Mouse (Mus musculus): ENCODE results near the gene Btbd6.

Gene Btbd6

DNA sequence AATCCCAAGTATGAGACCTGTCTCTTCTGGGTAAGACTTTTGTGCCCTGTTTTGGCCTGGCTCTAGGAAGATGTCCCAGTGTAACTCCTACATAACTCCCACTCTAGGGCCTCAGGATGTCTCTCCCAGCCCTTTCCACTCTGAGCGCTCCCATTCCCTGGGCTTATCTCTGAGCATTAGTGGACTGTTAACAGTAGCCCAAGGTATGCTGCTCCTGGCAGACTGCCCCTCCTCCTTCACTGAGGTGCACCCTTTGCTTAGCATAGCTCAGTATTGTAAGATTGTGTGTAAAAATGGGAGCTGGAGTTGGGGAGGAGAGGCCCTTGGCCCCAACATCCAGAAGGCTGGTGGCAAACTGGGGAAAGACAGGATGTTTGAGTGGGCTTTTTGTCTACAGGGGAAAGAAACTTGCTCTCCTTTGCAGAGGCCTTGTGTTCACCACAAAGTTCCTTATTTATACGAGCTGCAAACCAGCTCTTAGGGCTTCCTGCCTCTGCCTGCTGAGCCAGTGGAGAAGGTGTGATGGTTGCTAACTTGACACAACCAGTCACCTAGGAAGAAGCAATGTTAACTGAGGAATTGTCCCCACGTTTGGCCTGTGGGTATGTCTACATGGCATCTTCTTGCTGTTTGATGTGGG lies 23.2 kb upstream of the Btbd6 start:
- no peak for DNase-seq (ENCODE audit: low spot score)

DNA sequence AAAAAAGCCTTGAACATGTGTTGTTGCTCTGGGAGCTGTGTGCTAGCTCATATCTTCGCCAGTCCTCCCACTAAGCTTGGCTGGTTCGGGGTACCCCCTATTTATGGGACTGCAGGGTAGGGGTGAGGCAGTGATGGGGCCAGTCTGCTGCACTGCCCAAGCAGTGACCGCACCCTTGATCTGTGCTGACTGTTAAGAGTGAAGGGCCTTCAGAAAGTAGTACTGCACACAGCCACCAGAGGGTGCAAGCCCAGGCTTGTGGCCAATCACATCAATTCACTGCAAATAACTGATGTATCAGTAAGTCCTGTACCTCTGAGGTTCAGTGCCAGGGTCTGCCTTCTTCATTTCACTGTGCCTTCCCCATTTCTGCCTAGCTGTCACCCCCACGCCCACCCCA lies 20.5 kb upstream of the Btbd6 start:
- DNase-seq (ENCODE audit: low spot score) = peak; percentile 86

DNA sequence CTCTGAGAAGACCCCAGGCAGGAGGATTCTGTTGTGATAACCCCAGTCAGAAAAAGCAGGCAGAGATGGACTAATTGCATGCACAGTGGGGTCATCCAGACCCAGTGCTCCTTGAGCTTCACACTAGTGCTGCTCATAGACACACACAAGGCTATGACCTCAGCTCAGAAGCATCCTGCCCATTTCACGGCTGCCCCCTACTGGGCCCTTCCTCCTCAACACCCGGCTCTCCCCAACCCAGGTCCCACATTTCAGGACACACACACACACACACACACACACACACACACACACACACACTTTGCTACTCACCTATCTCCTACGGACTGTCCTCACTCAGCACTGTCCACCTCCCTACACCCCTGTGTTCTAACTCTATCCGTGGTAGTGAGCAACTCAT lies 18.0 kb upstream of the Btbd6 start:
- DNase-seq (ENCODE audit: low spot score) = peak; percentile 69

DNA sequence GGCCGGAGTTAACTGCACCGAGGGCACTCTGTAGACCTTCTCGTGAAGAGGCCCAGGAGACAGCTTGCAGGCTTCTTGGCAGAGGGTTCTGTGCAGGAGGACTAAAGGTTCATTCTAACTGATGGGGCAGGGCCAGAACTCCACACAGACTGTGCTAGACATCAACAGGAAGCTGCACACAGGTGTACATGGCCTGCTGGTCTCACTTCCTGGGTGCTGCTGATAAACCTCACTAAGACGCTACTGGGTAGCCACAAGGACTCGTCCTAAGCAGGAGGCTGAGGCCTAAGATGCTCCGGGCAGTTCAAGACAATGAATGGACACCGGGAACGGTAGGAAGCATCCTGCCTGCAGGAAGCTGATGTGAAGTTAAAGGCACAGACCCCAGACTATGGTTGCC lies 16.9 kb upstream of the Btbd6 start:
- DNase-seq (ENCODE audit: low spot score) = no peak

DNA sequence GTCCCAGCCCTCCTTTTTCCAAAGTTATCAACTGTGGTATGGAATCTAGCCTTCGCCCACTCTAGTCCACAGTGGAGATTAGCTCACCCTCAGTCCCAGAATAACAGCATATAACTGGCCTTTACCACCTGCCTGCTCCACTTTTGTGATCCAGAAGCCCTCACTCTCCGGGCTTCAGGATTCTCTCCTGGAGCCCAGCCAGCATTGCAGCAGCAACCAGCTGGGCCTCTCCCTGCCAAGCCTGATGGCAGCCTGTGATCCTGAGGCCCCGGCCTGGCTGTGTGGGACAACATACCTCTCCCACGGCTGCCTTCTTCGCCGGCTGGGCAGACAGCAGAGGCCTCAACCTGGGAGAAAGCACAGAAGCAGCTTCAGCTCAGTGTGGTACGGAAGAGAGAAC lies 14.9 kb upstream of the Btbd6 start:
- DNase-seq (ENCODE audit: low spot score) = no peak

DNA sequence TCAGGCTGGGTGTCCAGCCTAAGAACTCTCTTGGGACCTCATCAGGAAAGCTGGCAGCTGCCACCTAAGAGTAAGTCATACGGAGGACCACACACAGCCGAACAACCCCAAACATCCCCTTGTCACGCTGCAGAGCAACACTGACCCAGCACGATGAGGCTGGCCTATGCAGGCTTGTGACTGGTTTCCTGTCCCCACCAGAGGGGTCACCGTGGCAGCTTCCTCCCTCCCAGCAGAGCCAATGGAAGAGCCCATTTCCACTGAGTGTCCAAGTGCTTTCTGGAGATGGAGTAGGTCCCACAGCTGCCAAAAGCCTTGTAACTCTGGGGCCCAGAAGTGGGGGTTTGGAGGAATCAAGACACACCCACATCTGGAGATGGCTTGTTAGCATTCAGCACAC lies 14.4 kb upstream of the Btbd6 start:
- DNase-seq (ENCODE audit: low spot score) = no peak

DNA sequence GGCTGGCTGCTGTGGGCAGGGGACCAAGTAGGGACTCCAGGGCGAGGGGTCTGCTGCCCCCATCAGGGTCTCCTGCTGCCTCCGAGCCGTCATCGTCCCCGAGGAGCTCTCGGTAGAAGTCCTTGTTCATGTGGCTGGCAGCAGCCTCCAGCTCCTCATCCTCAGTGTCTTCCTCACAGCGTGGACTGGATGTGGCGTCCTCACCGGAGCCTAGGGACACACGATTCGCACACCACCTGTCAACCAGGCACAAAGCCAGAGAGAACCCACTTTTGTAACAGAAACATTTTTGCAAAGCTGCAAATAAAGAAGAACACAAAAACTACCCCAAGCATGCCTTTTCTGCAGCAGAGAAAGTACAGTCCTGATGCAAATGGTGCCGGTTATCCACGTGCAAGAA lies 10.5 kb upstream of the Btbd6 start:
- no peak for DNase-seq (ENCODE audit: low spot score)

DNA sequence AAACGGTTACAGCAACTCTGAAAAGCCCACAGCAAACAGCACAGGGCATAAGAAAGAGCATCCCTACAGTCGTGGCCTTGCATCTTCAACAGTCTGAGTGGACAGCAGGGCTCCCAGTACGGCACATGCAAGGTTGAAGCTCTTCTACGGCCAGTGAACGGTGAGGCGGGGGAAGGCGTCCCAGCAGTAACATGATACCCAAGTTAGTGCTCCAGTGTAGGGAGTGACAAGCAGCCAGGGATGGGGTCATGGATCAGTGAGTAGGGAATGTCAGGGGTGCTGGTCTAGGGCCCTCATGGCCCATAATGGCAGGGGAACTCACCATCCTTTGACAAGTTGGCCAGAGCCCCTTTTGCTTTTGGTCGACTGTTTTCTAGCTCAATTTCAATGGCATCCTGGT lies 7.3 kb upstream of the Btbd6 start:
- no peak for DNase-seq (ENCODE audit: low spot score)

DNA sequence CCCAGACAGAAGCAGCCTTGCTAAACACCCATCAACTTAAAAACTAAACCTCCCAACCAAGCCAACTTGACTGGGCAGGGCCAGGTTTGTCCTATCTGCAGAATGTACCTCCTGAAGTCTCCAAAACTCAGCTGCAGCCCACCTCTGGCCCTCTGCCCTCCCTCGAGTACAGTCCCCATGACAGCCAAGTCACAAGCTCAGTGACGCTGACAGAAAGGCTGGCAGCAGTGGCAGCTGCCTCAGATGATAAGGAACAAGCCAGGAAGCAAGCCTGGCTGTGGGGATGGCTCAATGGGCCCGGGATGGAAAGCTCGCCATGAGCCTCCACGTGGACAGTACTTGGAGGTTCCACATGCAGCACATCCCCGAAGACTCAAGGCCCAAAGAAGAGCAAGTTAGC lies 6.7 kb upstream of the Btbd6 start:
- no peak for DNase-seq (ENCODE audit: low spot score)

DNA sequence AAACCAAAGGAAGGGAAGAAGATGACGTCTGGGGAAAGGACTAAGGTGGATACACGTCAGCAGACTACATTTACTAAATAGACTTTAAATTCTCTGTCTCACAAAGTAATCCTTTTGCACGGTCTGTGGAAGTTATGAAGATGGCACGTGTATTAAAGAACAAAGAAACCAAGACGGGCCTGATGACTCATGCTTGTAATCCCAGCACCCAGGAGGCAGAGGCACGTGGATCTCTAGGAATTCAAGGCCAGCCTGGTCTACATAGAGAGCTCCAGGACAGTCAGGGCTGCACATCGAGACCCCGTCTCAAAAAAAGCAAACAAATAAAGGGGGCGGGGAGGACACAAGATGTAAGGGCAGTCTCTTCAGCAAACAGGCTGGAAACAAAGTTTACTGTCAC lies 1.5 kb upstream of the Btbd6 start:
- no peak for DNase-seq (ENCODE audit: low spot score)

DNA sequence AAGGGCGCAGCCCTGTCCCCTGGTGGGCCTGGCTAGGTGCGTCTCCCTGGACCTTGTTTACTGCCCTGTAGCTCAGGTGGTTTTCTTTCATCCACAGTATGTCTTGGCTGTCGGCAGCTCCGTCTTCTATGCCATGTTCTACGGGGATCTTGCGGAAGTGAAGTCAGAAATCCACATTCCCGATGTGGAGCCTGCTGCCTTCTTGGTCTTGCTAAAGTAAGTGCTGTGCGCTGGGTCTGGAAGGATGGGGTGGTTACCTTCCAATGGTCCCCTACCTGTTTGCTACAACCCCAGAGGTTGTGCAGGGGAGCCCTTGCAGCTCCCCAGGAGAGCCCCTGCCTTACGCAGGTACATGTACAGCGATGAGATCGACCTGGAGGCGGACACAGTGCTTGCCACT lies 874 bp downstream of the Btbd6 start:
- no peak for DNase-seq (ENCODE audit: low spot score)

DNA sequence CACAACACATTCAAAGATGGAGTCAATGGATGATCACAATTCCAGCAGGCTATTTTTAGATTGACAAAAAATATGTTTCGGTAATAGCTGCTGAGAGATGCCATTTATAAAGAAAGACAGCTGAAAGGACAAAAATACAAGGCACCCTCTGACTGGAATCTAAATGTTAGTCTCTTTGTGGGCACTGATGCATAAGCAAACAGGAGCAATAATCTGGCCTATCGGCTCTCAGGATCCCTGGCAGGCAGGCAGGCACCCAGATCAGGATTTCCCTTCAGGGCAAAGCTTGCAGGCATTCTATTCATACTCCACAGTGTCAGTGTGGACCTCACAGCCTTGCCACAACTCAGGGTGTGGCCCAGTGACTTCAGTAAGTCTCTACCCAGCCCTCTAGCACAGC lies 5.7 kb downstream of the Btbd6 start:
- no peak for DNase-seq (ENCODE audit: low spot score)

DNA sequence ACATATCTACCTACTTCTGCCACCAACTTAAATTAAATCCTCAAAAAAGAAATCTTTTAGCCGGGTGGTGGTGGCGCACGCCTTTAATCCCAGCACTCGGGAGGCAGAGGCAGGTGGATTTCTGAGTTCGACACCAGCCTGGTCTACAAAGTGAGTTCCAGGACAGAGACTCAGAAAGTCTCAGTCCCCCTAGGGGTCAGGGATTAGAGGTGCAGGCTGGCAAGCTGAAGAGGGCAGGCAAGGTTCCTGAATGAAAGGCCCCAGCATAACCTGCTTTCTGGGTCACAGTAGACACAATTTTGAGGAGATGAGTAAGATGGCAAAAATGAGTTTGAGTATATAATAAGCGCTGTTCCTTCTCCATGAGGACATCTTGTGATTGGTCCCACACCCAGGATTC lies 9.1 kb downstream of the Btbd6 start:
- peak; percentile 34 for DNase-seq (ENCODE audit: low spot score)

DNA sequence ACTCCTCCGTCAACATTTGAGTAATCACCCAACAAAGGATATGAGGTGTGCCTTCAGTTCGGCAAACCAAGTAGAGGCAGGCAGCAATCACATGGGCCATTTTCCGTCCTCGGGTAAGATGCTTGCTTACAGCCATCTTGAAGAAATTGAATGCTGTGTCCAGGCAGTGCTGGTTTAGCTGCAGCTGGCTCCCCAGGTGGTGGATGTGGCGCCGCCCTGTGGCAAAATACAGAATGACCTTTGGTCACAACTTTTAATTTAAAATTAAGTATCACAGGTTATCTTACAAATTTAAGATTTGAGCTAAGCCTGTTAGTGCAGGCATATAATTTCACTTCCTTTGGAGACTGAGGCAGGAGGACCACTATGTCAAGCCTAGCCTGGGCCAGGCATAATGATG lies 11.6 kb downstream of the Btbd6 start:
- peak; percentile 35 for DNase-seq (ENCODE audit: low spot score)

DNA sequence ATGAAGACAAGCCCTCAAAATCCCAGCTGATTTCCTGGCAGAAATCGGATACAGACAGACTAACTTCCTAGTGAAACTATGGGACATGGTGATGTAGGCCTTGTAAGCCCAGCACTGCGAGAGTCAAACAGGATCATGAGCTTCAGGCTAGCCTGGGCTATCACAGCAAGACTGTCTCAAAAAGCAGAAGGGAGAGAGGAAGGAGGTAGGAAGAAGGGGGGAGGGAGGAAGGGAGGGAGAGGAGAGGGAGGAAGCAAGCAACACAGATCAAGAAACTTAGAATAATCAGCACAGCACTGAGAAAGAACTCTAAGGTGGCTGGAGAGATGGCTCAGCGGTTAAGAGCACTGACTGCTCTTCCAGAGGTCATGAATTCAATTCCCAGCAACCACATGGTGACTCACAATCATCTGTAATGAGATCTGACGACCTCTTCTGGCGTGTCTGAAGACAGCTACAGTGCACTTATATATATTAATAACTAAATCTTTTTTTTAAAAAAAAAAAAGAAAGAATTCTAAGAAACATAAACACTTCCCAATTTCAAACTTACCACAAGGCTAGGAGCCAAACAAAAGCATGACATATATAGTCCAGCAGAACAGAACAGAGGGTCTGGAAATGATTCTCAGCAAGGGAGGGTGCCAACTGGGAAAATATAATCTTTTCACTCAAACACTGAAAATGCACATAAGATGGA lies 14.6 kb downstream of the Btbd6 start:
- no peak for DNase-seq (ENCODE audit: low spot score)

DNA sequence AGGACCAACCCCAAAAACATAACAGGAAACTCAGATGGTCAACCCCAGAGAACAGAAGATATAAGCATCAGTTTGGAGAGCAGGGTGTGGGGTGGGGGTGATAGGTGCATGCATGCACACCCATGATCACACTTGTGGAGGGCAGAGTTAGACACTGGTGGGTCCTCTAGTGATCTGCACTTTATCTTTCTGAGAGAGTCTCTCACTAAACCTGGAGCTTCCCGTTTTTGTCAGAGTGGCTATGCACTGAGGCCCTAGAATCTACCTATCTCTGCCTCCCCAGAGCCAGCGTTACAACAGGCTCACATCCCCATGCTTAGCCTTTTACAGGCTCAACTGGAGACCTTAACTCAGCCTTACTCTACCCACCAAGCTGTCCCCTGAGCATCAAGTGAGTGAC lies 15.2 kb downstream of the Btbd6 start:
- no peak for DNase-seq (ENCODE audit: low spot score)

DNA sequence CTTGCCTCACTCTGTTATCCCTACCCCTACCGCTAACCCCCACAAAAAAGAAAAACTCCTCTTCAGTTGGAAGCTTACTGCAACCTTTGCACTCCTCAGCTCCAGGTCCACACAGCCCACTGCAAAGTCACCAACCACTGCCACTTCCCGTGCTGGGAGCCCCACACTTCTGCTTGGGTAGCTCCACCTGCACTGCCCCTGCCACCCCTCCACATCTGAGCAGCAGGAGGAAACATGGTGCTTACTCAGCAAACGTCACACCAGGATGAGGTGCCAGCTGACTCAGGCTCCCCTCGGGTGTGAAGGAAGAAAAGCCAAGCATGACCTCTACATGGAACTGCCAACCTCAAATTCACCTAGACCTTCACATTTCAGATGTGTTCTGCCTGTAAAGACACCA lies 17.9 kb downstream of the Btbd6 start:
- no peak for DNase-seq (ENCODE audit: low spot score)

DNA sequence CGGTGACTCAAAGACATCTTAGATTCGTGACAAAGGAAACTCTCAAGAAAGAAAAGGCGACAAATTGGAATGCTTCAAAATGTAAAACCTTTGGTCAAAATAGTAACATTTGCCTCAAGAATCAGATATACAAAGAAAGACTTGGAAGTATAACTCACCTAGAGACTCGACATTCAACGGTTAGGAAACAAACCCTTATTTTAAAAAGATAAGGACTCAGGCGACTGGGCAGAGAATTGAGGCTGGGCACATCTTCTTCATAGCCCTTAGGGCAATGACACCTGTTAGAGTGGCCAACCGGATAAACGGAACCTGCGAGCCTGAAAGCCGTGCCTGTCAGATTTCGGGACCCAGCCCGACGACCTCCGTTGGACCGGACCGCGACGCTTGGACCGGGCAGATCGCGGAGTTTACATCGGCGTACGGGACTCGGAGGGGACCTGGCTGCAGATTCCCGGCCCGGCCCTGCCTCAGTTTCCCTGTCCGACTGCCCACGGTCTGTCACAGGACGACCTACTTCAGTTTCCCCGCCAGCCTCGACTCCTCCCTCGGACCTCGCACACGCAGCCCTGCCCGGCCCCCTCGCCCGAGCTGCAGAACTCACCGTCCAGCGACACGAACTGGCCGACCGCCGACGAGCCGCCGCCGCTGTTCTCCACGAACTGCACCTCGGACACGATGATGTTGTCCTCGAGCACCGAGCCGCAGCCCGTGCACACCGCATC lies 23.4 kb downstream of the Btbd6 start:
- DNase-seq (ENCODE audit: low spot score) = no peak

DNA sequence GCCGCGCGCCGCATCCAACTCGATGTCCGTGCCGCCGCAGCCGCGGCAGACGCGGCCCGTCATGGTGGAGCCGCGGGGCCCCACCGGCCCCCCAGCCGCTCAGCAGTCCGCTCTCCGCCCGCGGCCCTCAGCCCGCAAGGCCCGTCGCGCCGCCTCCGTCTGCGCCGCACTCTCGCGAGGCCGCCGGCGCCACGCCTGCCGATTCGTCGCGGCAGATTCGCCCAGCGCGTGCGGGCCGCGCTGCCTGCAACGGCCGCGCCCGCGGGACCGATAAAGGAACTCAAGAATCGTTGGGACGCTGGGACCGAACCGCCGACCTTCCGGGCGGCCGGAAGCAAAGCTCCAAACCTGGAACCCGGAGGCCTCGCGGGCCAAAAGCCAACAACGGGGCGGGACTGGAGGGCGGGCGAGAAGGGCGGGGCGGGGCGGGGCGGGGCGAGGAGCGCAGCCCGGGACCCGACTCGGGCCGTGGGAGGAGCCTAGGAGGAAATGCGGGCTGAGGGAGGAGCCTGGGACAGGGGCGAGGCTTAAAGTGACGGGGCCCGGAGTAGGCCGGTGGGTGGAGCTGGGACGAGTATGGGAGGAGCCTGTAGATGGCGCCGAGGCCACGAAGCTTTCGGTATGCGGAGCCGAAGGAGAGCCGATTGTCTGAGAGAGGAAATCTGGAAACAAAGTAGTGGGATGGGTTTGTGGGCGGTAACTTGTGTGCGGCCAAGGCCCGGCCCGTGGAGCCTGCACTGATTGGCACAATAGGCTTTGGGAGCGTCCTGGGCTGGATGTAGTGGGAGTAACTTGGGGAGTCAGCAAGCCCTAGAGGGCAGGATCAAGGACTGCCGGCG lies 24.2 kb downstream of the Btbd6 start, which contains the start of gene Brf1:
Gene Brf1, minus strand, starts transcription at position 411 of the 839 bp plus-strand sequence.
- peak; percentile 98 for DNase-seq (ENCODE audit: low spot score)

DNA sequence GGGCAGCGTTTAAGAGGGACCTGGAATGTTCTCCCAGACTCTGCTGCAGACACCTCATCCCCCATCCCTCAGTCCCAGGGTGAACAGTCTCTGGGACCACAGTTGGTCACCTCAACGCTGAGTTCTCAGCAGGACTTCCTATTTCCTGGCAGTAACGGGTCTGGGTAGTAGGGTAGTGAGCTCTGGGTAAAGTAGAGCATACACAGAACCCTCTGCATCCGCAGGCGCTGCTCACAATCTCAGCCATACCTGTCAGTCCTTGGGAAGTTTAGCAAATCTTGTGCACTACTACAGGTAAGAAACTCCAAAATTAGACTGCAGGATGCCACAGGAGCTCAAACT lies 24.8 kb downstream of the Btbd6 start:
- DNase-seq (ENCODE audit: low spot score) = no peak

DNA sequence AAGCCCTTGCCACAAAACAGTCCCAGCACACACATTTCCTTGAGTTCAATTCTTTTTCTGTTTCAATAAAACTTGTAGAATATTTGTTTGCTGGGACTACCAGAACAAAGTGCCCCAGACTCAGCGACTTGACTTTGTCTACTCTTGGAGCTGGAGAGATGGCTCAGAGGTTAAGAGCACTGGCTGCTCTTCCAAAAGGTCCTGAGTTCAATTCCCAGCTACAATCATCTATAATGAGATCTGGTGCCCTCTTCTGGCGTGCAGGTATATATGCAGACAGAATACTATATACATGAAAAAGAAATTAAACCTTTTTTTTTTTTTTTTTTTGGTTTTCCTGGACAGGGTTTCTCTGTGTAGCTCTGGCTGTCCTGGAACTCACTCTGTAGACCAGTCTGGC lies 26.4 kb downstream of the Btbd6 start:
- no peak for DNase-seq (ENCODE audit: low spot score)

DNA sequence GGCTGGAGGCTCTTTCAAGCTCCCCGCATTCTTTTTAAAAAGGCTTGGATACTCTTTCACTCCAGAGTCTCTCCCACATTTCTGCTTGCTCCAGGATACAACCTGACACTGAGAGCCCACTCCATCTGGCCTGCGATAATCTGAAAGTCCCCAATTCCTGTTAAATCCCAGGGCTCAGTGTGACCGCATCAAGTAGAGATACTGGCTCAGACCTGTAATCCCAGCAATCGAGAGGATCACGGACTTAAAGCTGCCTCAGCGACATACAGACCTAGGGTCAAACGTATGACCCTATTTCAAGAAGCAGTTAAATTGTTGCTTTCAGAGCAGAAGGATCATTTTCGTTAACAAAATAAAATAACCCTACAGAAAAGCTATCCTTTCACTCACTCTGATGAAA lies 27.7 kb downstream of the Btbd6 start:
- DNase-seq (ENCODE audit: low spot score) = no peak

DNA sequence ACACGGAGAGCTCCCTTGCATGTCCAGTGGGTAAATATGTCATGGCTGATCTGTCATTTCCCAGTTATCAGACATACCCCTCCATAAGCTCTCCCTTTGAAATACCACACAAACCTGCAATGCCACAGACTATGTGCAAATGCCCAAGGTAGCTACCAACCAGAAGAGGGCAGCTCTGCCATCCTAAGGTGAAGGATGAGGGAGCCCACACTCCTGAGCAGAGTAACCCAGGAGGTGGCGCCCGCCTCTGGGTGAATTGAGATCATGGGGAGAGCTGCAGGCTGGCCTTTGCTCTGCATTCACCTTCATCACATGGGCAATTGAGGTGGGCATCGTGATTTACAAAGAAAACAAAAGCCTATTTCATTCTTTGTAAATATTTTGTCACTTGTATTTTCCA lies 28.7 kb downstream of the Btbd6 start:
- peak; percentile 50 for DNase-seq (ENCODE audit: low spot score)
